Mouse (Mus musculus) yolk sac, embryonic 10.5 days (tissue): ENCODE results near the gene Tsc22d3.

Experiments used
- DNase-seq: peaks from one replicate; pipeline ENCODE4 v3.0.0-alpha.2; 2017; ENCODE audit warnings: low spot score

Gene Tsc22d3

GRCm38 (mm10) chrX:140600410-140601109, at the start of gene Tsc22d3:
Gene Tsc22d3 (minus strand): TSS chrX:140600659.
- DNase-seq, result peak; percentile 38

- no peak for DNase-seq
Measured at GRCm38 (mm10) chrX:140639592-140639991, 39.1 kb upstream of the Tsc22d3 start.

GRCm38 (mm10) chrX:140638028-140638427, 37.6 kb upstream of the Tsc22d3 start:
- DNase-seq, result no peak

GRCm38 (mm10) chrX:140624875-140625594, 24.6 kb upstream of the Tsc22d3 start:
- peak; percentile 1 for DNase-seq

- no peak for DNase-seq
Measured at GRCm38 (mm10) chrX:140609938-140610337, 9.5 kb upstream of the Tsc22d3 start.

- no peak for DNase-seq
Measured at GRCm38 (mm10) chrX:140601884-140602283, 1.4 kb upstream of the Tsc22d3 start.

GRCm38 (mm10) chrX:140601311-140601710, 852 bp upstream of the Tsc22d3 start:
- no peak for DNase-seq

GRCm38 (mm10) chrX:140599561-140600409, 674 bp downstream of the Tsc22d3 start:
- peak; percentile 4 for DNase-seq

- peak; percentile 70 for DNase-seq
Measured at GRCm38 (mm10) chrX:140598850-140599560, 1.5 kb downstream of the Tsc22d3 start.

- peak; percentile 3 for DNase-seq
Measured at GRCm38 (mm10) chrX:140598194-140598849, 2.1 kb downstream of the Tsc22d3 start.

GRCm38 (mm10) chrX:140591176-140591575, 9.3 kb downstream of the Tsc22d3 start:
- DNase-seq, result no peak

GRCm38 (mm10) chrX:140590142-140590541, 10.3 kb downstream of the Tsc22d3 start:
- no peak for DNase-seq

- DNase-seq, result no peak
Measured at GRCm38 (mm10) chrX:140589194-140589751, 11.2 kb downstream of the Tsc22d3 start.

- no peak for DNase-seq
Measured at GRCm38 (mm10) chrX:140588534-140588933, 11.9 kb downstream of the Tsc22d3 start.

GRCm38 (mm10) chrX:140580416-140580815, 20.0 kb downstream of the Tsc22d3 start:
- no peak for DNase-seq

GRCm38 (mm10) chrX:140575636-140576035, 24.8 kb downstream of the Tsc22d3 start:
- DNase-seq, result no peak

- no peak for DNase-seq
Measured at GRCm38 (mm10) chrX:140575200-140575599, 25.3 kb downstream of the Tsc22d3 start.

- DNase-seq, result no peak
Measured at GRCm38 (mm10) chrX:140572702-140573338, 27.6 kb downstream of the Tsc22d3 start.

GRCm38 (mm10) chrX:140569595-140569994, 30.9 kb downstream of the Tsc22d3 start:
- no peak for DNase-seq

- no peak for DNase-seq
Measured at GRCm38 (mm10) chrX:140567711-140568407, 32.6 kb downstream of the Tsc22d3 start.
